Mouse (Mus musculus): ENCODE measurements around the gene Fgfr1op. TPM values are rescaled to one million over a fixed set of nuclear protein-coding genes. Genes with fewer than 3 reads are reported as not detected.
A peak's percentile ranks its signal among the peaks of the same experiment; 100 is the strongest.
"Not testable (repeated sequence)": the region's sequence is repeated elsewhere in the genome, so short reads cannot be mapped to it uniquely, and the experiment has no call there.

The Fgfr1op gene
- polyA plus RNA-seq, 1 experiment from 2014 or later: 64.0 TPM

DNA sequence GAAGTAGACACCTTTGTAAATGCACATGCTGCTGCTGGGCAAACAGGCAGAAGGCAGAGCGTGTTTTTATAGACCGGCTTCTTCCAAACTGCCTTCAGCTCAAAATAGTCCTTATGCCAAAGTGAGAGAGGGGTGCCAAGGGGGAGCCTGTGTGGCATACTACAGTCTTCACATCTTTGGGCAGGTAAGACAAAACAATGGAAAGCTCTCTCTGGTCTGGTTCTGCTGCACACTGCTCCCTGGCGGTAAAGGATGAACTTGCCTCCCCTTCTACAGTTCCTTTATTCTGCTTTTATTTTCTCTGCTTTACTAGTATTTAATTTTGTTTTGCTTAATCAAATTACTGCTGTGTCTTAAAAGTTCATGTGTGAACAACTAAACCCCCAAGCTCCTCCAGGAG lies 4.3 kb upstream of the Fgfr1op start:
- 30% methylated on average over 2 of the region's 3 CpGs for WGBS
- peak; percentile 36 for DNase-seq (ENCODE audit: low spot score)
- H3K36me3 ChIP-seq (ENCODE audit: control insufficient read depth, insufficient read depth, low read length); H3K9me3 ChIP-seq (ENCODE audit: control insufficient read depth, low read length); H3K4me3 ChIP-seq (ENCODE audit: low read depth, low read length); H3K27me3 ChIP-seq (ENCODE audit: control insufficient read depth, insufficient read depth, low read length); H3K27ac ChIP-seq (replicated peaks; ENCODE audit: low read depth, low read length); H3K4me1 ChIP-seq (ENCODE audit: control insufficient read depth, insufficient read depth, low read length); H3K4me2 ChIP-seq (ENCODE audit: low read depth, severe bottlenecking); H3K9ac ChIP-seq (ENCODE audit: low read length); ATAC-seq (ENCODE audit: insufficient number of reproducible peaks, low FRiP score, low TSS enrichment, low read depth): not testable (repeated sequence)

DNA sequence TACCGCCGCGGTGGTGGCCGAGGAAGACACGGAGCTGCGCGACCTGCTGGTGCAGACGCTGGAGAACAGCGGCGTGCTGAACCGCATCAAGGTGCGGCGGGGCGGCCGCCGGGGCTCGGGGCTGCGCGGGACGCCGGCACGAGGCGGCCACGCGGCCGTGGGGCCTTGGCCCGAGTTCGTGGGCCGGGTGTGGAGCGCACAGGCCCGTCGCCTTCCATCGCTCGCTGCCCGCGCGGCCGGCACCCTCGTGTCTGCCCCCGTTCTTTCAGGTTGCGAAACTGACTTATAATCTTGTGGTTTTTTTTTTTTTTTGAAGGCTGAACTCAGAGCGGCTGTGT lies 276 bp downstream of the Fgfr1op start:
- not testable (repeated sequence) for H3K9ac ChIP-seq (ENCODE audit: low read length); H3K27ac ChIP-seq (replicated peaks; ENCODE audit: low read depth, low read length); H3K9me3 ChIP-seq (ENCODE audit: control insufficient read depth, low read length); ATAC-seq (ENCODE audit: insufficient number of reproducible peaks, low FRiP score, low TSS enrichment, low read depth); H3K4me2 ChIP-seq (ENCODE audit: low read depth, severe bottlenecking); H3K4me1 ChIP-seq (ENCODE audit: control insufficient read depth, insufficient read depth, low read length); H3K36me3 ChIP-seq (ENCODE audit: control insufficient read depth, insufficient read depth, low read length); H3K27me3 ChIP-seq (ENCODE audit: control insufficient read depth, insufficient read depth, low read length)
- DNase-seq (ENCODE audit: low spot score): peak; percentile 30
- WGBS: under 1% methylated on average over 32 of the region's 42 CpGs
- peak overlapping the region; percentile 35 for H3K4me3 ChIP-seq (ENCODE audit: low read depth, low read length)

DNA sequence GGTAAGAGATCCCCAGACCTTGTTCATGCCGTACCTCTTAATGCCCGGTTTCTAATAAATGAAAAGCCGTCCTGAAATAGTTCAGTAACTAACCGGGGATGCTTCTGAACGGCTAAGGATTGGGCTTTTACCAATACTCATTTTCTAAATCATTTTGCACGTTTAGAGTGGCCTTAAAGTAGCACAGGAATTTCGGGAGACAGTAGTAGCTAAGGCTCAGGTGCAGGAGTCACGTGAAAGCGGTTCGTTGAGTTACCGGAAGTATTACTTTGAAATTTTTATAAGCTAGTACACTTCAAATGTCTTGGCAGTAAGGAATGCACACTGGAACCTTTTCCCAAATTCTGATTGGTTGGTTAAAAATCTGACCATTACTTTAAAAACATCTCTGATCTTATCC lies 676 bp downstream of the Fgfr1op start:
- not testable (repeated sequence) for H3K36me3 ChIP-seq (ENCODE audit: control insufficient read depth, insufficient read depth, low read length); H3K9me3 ChIP-seq (ENCODE audit: control insufficient read depth, low read length); H3K27ac ChIP-seq (replicated peaks; ENCODE audit: low read depth, low read length); H3K4me1 ChIP-seq (ENCODE audit: control insufficient read depth, insufficient read depth, low read length); ATAC-seq (ENCODE audit: insufficient number of reproducible peaks, low FRiP score, low TSS enrichment, low read depth); H3K27me3 ChIP-seq (ENCODE audit: control insufficient read depth, insufficient read depth, low read length); DNase-seq (ENCODE audit: low spot score); H3K9ac ChIP-seq (ENCODE audit: low read length)
- Histone ChIP-seq H3K4me3 (ENCODE audit: low read depth, low read length) (peak overlapping the region; percentile 35), H3K4me2 (ENCODE audit: low read depth, severe bottlenecking) (peak overlapping the region; percentile 27; the same call in 1 of the 2 replicates)
- WGBS: 0% methylated on average over 11 of the region's 11 CpGs

DNA sequence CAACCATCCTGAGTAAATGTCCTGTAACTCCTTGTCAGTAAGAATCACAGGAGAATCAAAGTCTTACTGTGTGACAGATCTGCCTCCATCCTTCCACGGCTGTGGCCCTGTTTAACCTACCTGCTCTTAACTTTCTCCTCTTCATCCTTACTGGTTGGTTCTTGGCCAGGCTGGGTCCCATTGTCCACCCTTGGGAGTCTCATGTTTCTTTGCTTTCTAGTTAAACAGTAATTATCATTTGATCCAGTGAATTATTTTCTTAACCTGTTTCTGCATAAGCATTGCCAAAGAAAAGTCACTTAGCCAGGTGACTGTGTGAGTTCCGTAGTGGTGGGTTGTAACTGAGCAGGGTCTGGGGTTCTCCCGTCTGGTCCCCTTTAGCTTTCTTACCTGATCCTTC lies 1.2 kb downstream of the Fgfr1op start:
- not testable (repeated sequence) for DNase-seq (ENCODE audit: low spot score); ATAC-seq (ENCODE audit: insufficient number of reproducible peaks, low FRiP score, low TSS enrichment, low read depth); H3K27me3 ChIP-seq (ENCODE audit: control insufficient read depth, insufficient read depth, low read length); H3K4me3 ChIP-seq (ENCODE audit: low read depth, low read length); H3K36me3 ChIP-seq (ENCODE audit: control insufficient read depth, insufficient read depth, low read length); H3K4me1 ChIP-seq (ENCODE audit: control insufficient read depth, insufficient read depth, low read length); H3K9me3 ChIP-seq (ENCODE audit: control insufficient read depth, low read length); H3K9ac ChIP-seq (ENCODE audit: low read length); H3K27ac ChIP-seq (replicated peaks; ENCODE audit: low read depth, low read length)
- peak overlapping the region; percentile 27; the same call in 1 of the 2 replicates for H3K4me2 ChIP-seq (ENCODE audit: low read depth, severe bottlenecking)
- 29% methylated on average over 1 of the region's 3 CpGs for WGBS

DNA sequence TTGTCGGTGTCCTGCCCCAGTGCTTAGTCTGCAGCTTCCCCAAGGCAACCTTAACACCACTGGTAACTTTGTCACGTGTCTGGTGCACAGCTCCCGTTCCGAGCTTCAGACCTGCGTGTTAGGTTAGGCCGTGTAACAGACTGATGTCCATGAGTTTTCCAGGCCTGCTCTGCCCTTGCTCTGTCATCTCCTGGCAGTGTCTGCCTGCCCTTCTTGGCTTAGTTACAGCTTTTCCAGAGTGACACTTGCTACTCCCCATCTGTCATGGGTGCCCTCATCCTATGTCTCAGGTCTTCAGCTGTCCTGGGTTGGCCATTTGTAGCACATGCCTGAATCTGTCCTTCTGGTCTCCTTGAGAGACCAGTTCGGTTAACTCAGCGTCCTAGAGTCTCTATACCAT lies 2.1 kb downstream of the Fgfr1op start:
- not testable (repeated sequence) for H3K4me2 ChIP-seq (ENCODE audit: low read depth, severe bottlenecking); H3K9me3 ChIP-seq (ENCODE audit: control insufficient read depth, low read length); H3K9ac ChIP-seq (ENCODE audit: low read length); H3K4me3 ChIP-seq (ENCODE audit: low read depth, low read length); DNase-seq (ENCODE audit: low spot score); H3K4me1 ChIP-seq (ENCODE audit: control insufficient read depth, insufficient read depth, low read length); H3K27me3 ChIP-seq (ENCODE audit: control insufficient read depth, insufficient read depth, low read length); H3K36me3 ChIP-seq (ENCODE audit: control insufficient read depth, insufficient read depth, low read length); ATAC-seq (ENCODE audit: insufficient number of reproducible peaks, low FRiP score, low TSS enrichment, low read depth); H3K27ac ChIP-seq (replicated peaks; ENCODE audit: low read depth, low read length)
- WGBS: 89% methylated on average over 5 of the region's 8 CpGs

DNA sequence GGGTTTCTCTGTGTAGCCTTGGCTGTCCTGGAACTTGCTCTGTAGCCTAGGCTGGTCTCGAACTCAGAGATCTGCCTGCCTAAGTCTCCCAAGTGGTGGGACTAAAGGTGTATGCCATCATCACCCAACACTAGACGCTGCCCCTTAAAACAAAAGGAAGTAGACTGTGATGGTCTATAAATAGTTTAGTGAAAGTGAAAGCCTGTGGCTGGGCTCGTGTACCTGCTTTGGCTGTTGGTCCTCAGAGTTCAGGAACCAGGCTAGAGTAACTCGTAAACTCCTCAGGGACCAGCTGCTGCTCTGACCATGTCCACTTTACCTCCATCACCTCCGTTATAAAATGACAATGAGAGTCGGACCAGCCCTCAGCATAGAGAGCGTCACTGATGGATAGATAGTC lies 5.0 kb downstream of the Fgfr1op start:
- Histone ChIP-seq H3K4me1 (ENCODE audit: control insufficient read depth, insufficient read depth, low read length) (no peaks in the 10 kb centered on the region), H3K4me3 (ENCODE audit: low read depth, low read length) (no peak overlapping the region), H3K36me3 (ENCODE audit: control insufficient read depth, insufficient read depth, low read length) (peaks cover 16% of the 10 kb centered on the region), H3K9me3 (ENCODE audit: control insufficient read depth, low read length) (no peaks in the 10 kb centered on the region), H3K9ac (ENCODE audit: low read length) (no peak overlapping the region), H3K4me2 (ENCODE audit: low read depth, severe bottlenecking) (no peak overlapping the region), H3K27me3 (ENCODE audit: control insufficient read depth, insufficient read depth, low read length) (no peaks in the 10 kb centered on the region), H3K27ac (replicated peaks; ENCODE audit: low read depth, low read length) (no peak overlapping the region)
- WGBS: 86% methylated on average over 7 of the region's 7 CpGs
- DNase-seq (ENCODE audit: low spot score): no peak
- no peak for ATAC-seq (ENCODE audit: insufficient number of reproducible peaks, low FRiP score, low TSS enrichment, low read depth)

DNA sequence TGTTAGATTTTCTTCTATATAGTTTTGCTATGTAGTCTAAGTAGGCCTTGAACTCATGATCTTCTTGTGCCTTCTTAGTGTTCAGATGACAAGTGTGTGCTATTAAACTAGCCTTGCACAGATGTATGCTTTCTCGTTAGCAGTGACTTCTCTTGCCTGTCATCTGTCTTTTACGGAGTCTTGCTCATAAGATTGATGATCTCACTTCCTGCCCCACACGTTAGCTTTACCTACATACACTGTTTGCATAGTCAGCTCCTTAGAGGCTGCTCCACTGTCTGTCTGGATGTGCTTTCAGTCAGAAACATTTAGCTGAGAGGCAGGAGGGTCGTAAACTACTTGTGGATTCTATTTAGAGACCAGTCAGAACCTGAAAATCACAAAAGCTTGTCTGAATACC lies 5.8 kb downstream of the Fgfr1op start:
- Histone ChIP-seq H3K9ac (ENCODE audit: low read length) (no peak overlapping the region), H3K4me3 (ENCODE audit: low read depth, low read length) (no peak overlapping the region), H3K27ac (replicated peaks; ENCODE audit: low read depth, low read length) (no peak overlapping the region), H3K4me1 (ENCODE audit: control insufficient read depth, insufficient read depth, low read length) (no peaks in the 10 kb centered on the region), H3K36me3 (ENCODE audit: control insufficient read depth, insufficient read depth, low read length) (peaks cover 20% of the 10 kb centered on the region), H3K9me3 (ENCODE audit: control insufficient read depth, low read length) (no peaks in the 10 kb centered on the region), H3K27me3 (ENCODE audit: control insufficient read depth, insufficient read depth, low read length) (no peaks in the 10 kb centered on the region), H3K4me2 (ENCODE audit: low read depth, severe bottlenecking) (no peak overlapping the region)
- no peak for ATAC-seq (ENCODE audit: insufficient number of reproducible peaks, low FRiP score, low TSS enrichment, low read depth)
- DNase-seq (ENCODE audit: low spot score): no peak
- 48% methylated on average over 4 of the region's 4 CpGs for WGBS

DNA sequence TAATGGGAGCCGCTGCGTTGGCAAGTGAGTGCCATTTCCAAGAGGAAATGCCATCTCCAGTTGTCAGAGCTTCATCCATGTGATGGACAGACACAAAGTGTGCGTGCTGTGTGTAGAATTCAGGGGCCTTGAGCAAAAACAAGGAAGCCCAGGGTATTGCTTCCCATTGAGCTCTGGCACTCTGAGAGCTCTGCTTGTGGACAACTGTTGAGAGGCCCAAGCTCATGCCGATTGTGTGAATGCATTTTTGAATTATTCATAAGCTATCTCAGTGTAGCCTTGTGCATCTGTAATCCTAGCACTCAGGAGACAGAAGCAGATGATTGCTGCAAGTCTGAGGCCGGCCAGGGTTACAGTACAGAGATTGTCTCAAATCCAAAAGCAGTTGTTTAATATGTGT lies 11.8 kb downstream of the Fgfr1op start:
- WGBS: 92% methylated on average over 5 of the region's 5 CpGs
- H3K4me1 ChIP-seq (ENCODE audit: control insufficient read depth, insufficient read depth, low read length): no peaks in the 10 kb centered on the region
- no peak overlapping the region for H3K4me2 ChIP-seq (ENCODE audit: low read depth, severe bottlenecking)
- H3K27me3 ChIP-seq (ENCODE audit: control insufficient read depth, insufficient read depth, low read length): no peaks in the 10 kb centered on the region
- no peak overlapping the region for H3K4me3 ChIP-seq (ENCODE audit: low read depth, low read length)
- H3K27ac ChIP-seq (replicated peaks; ENCODE audit: low read depth, low read length): no peak overlapping the region
- peaks cover 17% of the 10 kb centered on the region for H3K36me3 ChIP-seq (ENCODE audit: control insufficient read depth, insufficient read depth, low read length)
- H3K9me3 ChIP-seq (ENCODE audit: control insufficient read depth, low read length): no peaks in the 10 kb centered on the region
- H3K9ac ChIP-seq (ENCODE audit: low read length): no peak overlapping the region
- DNase-seq (ENCODE audit: low spot score) (no peak), ATAC-seq (ENCODE audit: insufficient number of reproducible peaks, low FRiP score, low TSS enrichment, low read depth) (no peak)

DNA sequence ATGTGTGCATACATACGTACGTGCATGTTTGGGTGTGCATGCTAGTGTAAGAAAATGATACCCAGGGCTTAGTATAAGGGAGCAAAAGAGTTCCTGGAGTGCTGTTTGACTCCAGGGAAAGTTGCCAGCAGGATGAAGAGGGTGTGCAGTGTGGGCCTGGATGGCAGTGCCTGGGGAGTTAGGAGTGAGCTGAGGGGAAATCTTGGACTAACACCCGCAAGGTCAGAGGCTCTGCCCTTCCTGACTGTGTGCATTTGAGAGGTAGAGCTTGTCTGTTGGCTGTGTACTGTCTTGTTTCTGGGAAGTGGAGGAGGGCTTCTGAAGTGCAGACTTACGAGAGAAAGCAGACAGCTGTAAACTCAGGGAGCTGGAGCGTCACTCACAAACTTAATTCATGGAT lies 18.5 kb downstream of the Fgfr1op start:
- Histone ChIP-seq H3K4me2 (ENCODE audit: low read depth, severe bottlenecking) (no peak overlapping the region), H3K9ac (ENCODE audit: low read length) (no peak overlapping the region), H3K27ac (replicated peaks; ENCODE audit: low read depth, low read length) (no peak overlapping the region), H3K27me3 (ENCODE audit: control insufficient read depth, insufficient read depth, low read length) (no peaks in the 10 kb centered on the region), H3K4me3 (ENCODE audit: low read depth, low read length) (no peak overlapping the region), H3K36me3 (ENCODE audit: control insufficient read depth, insufficient read depth, low read length) (peaks cover 10% of the 10 kb centered on the region; the same call in 1 of the 2 replicates), H3K9me3 (ENCODE audit: control insufficient read depth, low read length) (no peaks in the 10 kb centered on the region), H3K4me1 (ENCODE audit: control insufficient read depth, insufficient read depth, low read length) (peaks cover 3% of the 10 kb centered on the region; the same call in 1 of the 2 replicates)
- ATAC-seq (ENCODE audit: insufficient number of reproducible peaks, low FRiP score, low TSS enrichment, low read depth) (no peak), DNase-seq (ENCODE audit: low spot score) (no peak)
- 63% methylated on average over 5 of the region's 5 CpGs for WGBS
